Mouse (Mus musculus) urinary bladder, postnatal 0 days (tissue): ENCODE results near the gene Tas2r114. TPM values are rescaled to one million over a fixed set of nuclear protein-coding genes. Genes with fewer than 3 reads are reported as not detected.

Experiments used
- polyA plus RNA-seq: library from polyadenylated mRNA; unstranded; fragments of >200 nt; fragmentation: Nextera tagmentation; extraction: Ambion mirVana; gene quantifications from 2 replicates; pipeline ENCODE4 v1.2.1, GENCODE M21; 2015

The Tas2r114 gene
- not detected in 2 replicates for polyA plus RNA-seq

GRCm38 (mm10) chr6:131689963-131690362 is at the start of gene Tas2r114:
Gene Tas2r114 (minus strand): TSS chr6:131690063.

GRCm38 (mm10) chr6:131687395-131687794 is 2.5 kb downstream of the Tas2r114 start, which contains the start of gene Tas2r105:
Gene Tas2r105 (minus strand): TSS chr6:131687495.

DNA sequence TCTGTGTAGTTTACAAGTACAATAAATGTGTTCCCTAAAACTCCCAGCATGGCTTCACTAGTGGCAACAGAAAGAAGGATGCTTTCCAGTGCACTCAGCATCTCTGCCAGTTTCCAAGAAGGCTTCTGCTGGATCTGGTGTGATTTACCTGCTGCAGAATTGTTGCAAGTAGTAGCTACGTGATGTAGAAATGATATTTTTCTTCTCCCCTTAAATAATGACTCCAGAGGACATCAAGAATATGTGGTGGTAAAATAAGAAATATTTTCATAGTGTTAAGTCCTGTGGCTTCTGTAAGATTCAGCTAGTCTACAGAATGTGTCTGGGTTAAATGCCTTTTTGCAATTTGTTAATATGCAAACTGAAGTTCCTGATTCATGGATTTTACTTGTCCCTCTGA is 4.2 kb downstream of the Tas2r114 start, which contains the start of gene Tas2r104:
Gene Tas2r104 (minus strand): TSS at position 101 of the 400 bp plus-strand sequence.

DNA sequence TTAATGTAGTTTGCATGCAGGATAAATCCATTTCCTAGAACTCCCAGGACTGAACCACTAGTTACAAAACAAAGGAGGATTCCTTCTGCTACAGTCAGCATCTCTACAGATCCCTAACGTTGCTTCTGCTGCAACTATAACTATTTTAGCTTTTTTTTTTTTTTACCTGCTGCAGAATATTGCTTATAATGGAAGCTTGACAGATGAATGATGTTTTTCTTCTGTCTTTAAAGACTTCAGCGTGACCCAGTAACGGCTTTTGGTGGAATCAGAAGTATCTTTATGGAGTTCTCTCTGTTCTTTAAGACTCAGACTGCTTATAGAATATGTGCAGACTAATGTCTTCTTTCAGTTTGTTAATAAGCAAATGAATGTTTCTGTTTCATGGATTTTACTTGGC is 11.1 kb downstream of the Tas2r114 start, which contains the start of gene Tas2r106:
Gene Tas2r106 (minus strand): TSS at position 101 of the 400 bp plus-strand sequence.

GRCm38 (mm10) chr6:131660049-131660448 is 29.8 kb downstream of the Tas2r114 start, which contains the start of gene Tas2r107:
Gene Tas2r107 (minus strand): TSS chr6:131660149.

Other genes starting within 250 kb of the Tas2r114 start
- not detected in 2 replicates for gene 5430401F13Rik, start 203.7 kb downstream of the Tas2r114 start, polyA plus RNA-seq
- gene Gm6619, start 203.7 kb downstream of the Tas2r114 start, polyA plus RNA-seq = not detected in 2 replicates
- gene Tas2r130, start 59.2 kb downstream of the Tas2r114 start, polyA plus RNA-seq = not detected in 2 replicates
- not detected in 2 replicates for gene Tas2r107, start 29.9 kb downstream of the Tas2r114 start, polyA plus RNA-seq
- gene Tas2r106, start 11.2 kb downstream of the Tas2r114 start, polyA plus RNA-seq = not detected in 2 replicates
- not detected in 2 replicates for gene Tas2r104, start 4.3 kb downstream of the Tas2r114 start, polyA plus RNA-seq
- not detected in 2 replicates for gene Tas2r105, start 2.6 kb downstream of the Tas2r114 start, polyA plus RNA-seq